8 mouse cellular contexts compared by ENCODE assay signal in genomic region chr4:156185950-156186850, GRCm38 (mm10). TPM values are rescaled to one million over a fixed set of nuclear protein-coding genes. Genes with fewer than 3 reads are reported as not detected.
A peak's percentile ranks its signal among the peaks of the same experiment; 100 is the strongest.
DNase-seq lines count a peak whose midpoint lies in the region; ATAC-seq and TF ChIP-seq lines count a peak whose summit lies in the region.

No protein-coding gene starts in this region.

- peak overlapping the region; percentile 80 for H3K27ac ChIP-seq in heart, embryonic 10.5 days
- H3K27ac ChIP-seq in forebrain, embryonic 14.5 days (ENCODE audit: low read depth, low read length) = peak overlapping the region; percentile 94
- peak overlapping the region; percentile 92 for H3K27ac ChIP-seq in left cerebral cortex, adult 2 months
- H3K27ac ChIP-seq in midbrain, embryonic 12.5 days (replicated peaks) = peak overlapping the region; percentile 94

- ATAC-seq in forebrain, embryonic 14.5 days = peak; percentile 62
- ATAC-seq in midbrain, embryonic 12.5 days (ENCODE audit: low FRiP score, low read depth) = peak; percentile 61

- H3K36me3 ChIP-seq in heart, embryonic 10.5 days = peaks cover 54% of the 10 kb centered on the region
- peaks cover 34% of the 10 kb centered on the region for H3K36me3 ChIP-seq in forebrain, embryonic 14.5 days (ENCODE audit: control insufficient read depth, insufficient read depth, low read length)
- H3K36me3 ChIP-seq in midbrain, embryonic 12.5 days = peaks cover 37% of the 10 kb centered on the region

- peaks cover 67% of the 10 kb centered on the region for H3K4me1 ChIP-seq in heart, embryonic 10.5 days
- peaks cover 59% of the 10 kb centered on the region for H3K4me1 ChIP-seq in forebrain, embryonic 14.5 days (ENCODE audit: control insufficient read depth, insufficient read depth, low read length)
- H3K4me1 ChIP-seq in midbrain, embryonic 12.5 days = peaks cover 95% of the 10 kb centered on the region

- peak overlapping the region; percentile 57 for H3K4me3 ChIP-seq in heart, embryonic 10.5 days
- H3K4me3 ChIP-seq in forebrain, embryonic 14.5 days (ENCODE audit: low read depth, low read length) = peak overlapping the region; percentile 51
- H3K4me3 ChIP-seq in left cerebral cortex, adult 2 months = peak overlapping the region; percentile 66
- H3K4me3 ChIP-seq in midbrain, embryonic 12.5 days = peak overlapping the region; percentile 57

- H3K27me3 ChIP-seq in heart, embryonic 10.5 days (ENCODE audit: insufficient read depth, poor library complexity, severe bottlenecking) = no peaks in the 10 kb centered on the region
- H3K27me3 ChIP-seq in forebrain, embryonic 14.5 days (replicated peaks; ENCODE audit: control insufficient read depth, insufficient read depth, low read length) = no peaks in the 10 kb centered on the region
- no peaks in the 10 kb centered on the region for H3K27me3 ChIP-seq in midbrain, embryonic 12.5 days

- WGBS in heart, embryonic 10.5 days = 10% methylated on average over 31 of the region's 31 CpGs
- 2% methylated on average over 30 of the region's 31 CpGs for WGBS in forebrain, embryonic 14.5 days
- 5% methylated on average over 31 of the region's 31 CpGs for WGBS in midbrain, embryonic 12.5 days

- H3K4me2 ChIP-seq in forebrain, embryonic 14.5 days (ENCODE audit: low read length) = peak overlapping the region; percentile 81
- H3K4me2 ChIP-seq in midbrain, embryonic 12.5 days (replicated peaks) = peak overlapping the region; percentile 77

- TF ChIP-seq CTCF in left cerebral cortex, adult 2 months (IDR thresholded peaks at IDR 0.05) = no peak; the same call in 1 of the 2 replicates

- intact Hi-C loops in left cerebral cortex, adult 2 months (cut with DNase I) = loop anchor here (5.0 kb wide), 1 partner anchor 46 kb away; the partner anchor contains the start of gene Plekhn1

- no peak for DNase-seq in heart, embryonic 10.5 days (ENCODE audit: low spot score)
- no peak for DNase-seq in heart, adult 9 months (ENCODE audit: low spot score in 2 of 2)
- DNase-seq in brain, adult 2 months (ENCODE audit: low read depth, low spot score) = peak; percentile 69
- peak; percentile 73 for DNase-seq in forebrain, embryonic 14.5 days (ENCODE audit: low spot score)
- peak; percentile 66 to 76 for DNase-seq in left cerebral cortex, adult 2 months (ENCODE audit: extremely low spot score in 1 of 2, low spot score in 2 of 2)
- no peak for DNase-seq in urinary bladder, adult 2 months (ENCODE audit: low spot score)
- no peak for DNase-seq in T-cell, adult 2 months (ENCODE audit: low spot score)

- peak overlapping the region; percentile 80 for H3K9ac ChIP-seq in forebrain, embryonic 14.5 days (ENCODE audit: low read length)
- peak overlapping the region; percentile 90 for H3K9ac ChIP-seq in midbrain, embryonic 12.5 days (replicated peaks)

- no peaks in the 10 kb centered on the region for H3K9me3 ChIP-seq in heart, embryonic 10.5 days
- no peaks in the 10 kb centered on the region for H3K9me3 ChIP-seq in forebrain, embryonic 14.5 days (replicated peaks; ENCODE audit: control insufficient read depth, low read length)
- H3K9me3 ChIP-seq in midbrain, embryonic 12.5 days = no peaks in the 10 kb centered on the region

RNA-seq across cellular contexts. Expression of gene Agrn, which starts 11.1 kb away (rescaled TPM):
- polyA plus RNA-seq in heart, embryonic 10.5 days (2016; fragmentation: Nextera tagmentation; extraction: Ambion mirVana) = 46.3 and 51.3 TPM in 2 replicates
- 72.2 and 88.4 TPM in 2 replicates for polyA plus RNA-seq in forebrain, embryonic 14.5 days (2014; fragmentation: Nextera tagmentation; extraction: Ambion mirVana)
- 100 to 1,000 TPM; 142 to 147 TPM for total RNA-seq in left cerebral cortex, adult 2 months (2021)
- 155 and 160 TPM in 2 replicates for polyA plus RNA-seq in midbrain, embryonic 12.5 days (2016; fragmentation: Nextera tagmentation; extraction: Ambion mirVana)
- polyA plus RNA-seq in urinary bladder, adult 2 months (2012; rRNA removed) = 124 and 139 TPM in 2 replicates

RNA-seq across cellular contexts. Expression of gene Isg15, which starts 14.4 kb away (rescaled TPM):
- polyA plus RNA-seq in heart, embryonic 10.5 days (2016; fragmentation: Nextera tagmentation; extraction: Ambion mirVana) = 0.59 TPM in 1 of 2 replicates, not detected in the other
- 0.61 and 1.1 TPM in 2 replicates for polyA plus RNA-seq in forebrain, embryonic 14.5 days (2014; fragmentation: Nextera tagmentation; extraction: Ambion mirVana)
- total RNA-seq in left cerebral cortex, adult 2 months (2021) = 1 to 10 TPM; 1.1 to 1.5 TPM
- polyA plus RNA-seq in midbrain, embryonic 12.5 days (2016; fragmentation: Nextera tagmentation; extraction: Ambion mirVana) = 1.3 and 2.0 TPM in 2 replicates
- 15.0 and 15.6 TPM in 2 replicates for polyA plus RNA-seq in urinary bladder, adult 2 months (2012; rRNA removed)

RNA-seq across cellular contexts. Expression of gene AW011738, which starts 16.9 kb away (rescaled TPM):
- 1.3 and 2.0 TPM in 2 replicates for polyA plus RNA-seq in heart, embryonic 10.5 days (2016; fragmentation: Nextera tagmentation; extraction: Ambion mirVana)
- 1.2 TPM in 2 replicates for polyA plus RNA-seq in forebrain, embryonic 14.5 days (2014; fragmentation: Nextera tagmentation; extraction: Ambion mirVana)
- 1 to 10 TPM; 6.4 to 6.6 TPM for total RNA-seq in left cerebral cortex, adult 2 months (2021)
- 7.6 and 8.1 TPM in 2 replicates for polyA plus RNA-seq in midbrain, embryonic 12.5 days (2016; fragmentation: Nextera tagmentation; extraction: Ambion mirVana)
- 3.0 and 3.1 TPM in 2 replicates for polyA plus RNA-seq in urinary bladder, adult 2 months (2012; rRNA removed)

RNA-seq across cellular contexts. Expression of gene Perm1, which starts 29.5 kb away (rescaled TPM):
- 0.64 and 1.2 TPM in 2 replicates for polyA plus RNA-seq in heart, embryonic 10.5 days (2016; fragmentation: Nextera tagmentation; extraction: Ambion mirVana)
- polyA plus RNA-seq in forebrain, embryonic 14.5 days (2014; fragmentation: Nextera tagmentation; extraction: Ambion mirVana) = 0.83 and 0.99 TPM in 2 replicates
- under 1 TPM; 0.25 to 0.30 TPM for total RNA-seq in left cerebral cortex, adult 2 months (2021)
- polyA plus RNA-seq in midbrain, embryonic 12.5 days (2016; fragmentation: Nextera tagmentation; extraction: Ambion mirVana) = 2.0 and 2.1 TPM in 2 replicates
- polyA plus RNA-seq in urinary bladder, adult 2 months (2012; rRNA removed) = 0.10 and 0.18 TPM in 2 replicates

RNA-seq across cellular contexts. Expression of gene Plekhn1, which starts 48.5 kb away (rescaled TPM):
- polyA plus RNA-seq in heart, embryonic 10.5 days (2016; fragmentation: Nextera tagmentation; extraction: Ambion mirVana) = 15.2 and 15.9 TPM in 2 replicates
- 19.2 and 21.7 TPM in 2 replicates for polyA plus RNA-seq in forebrain, embryonic 14.5 days (2014; fragmentation: Nextera tagmentation; extraction: Ambion mirVana)
- 10 to 100 TPM; 39.6 to 39.8 TPM for total RNA-seq in left cerebral cortex, adult 2 months (2021)
- polyA plus RNA-seq in midbrain, embryonic 12.5 days (2016; fragmentation: Nextera tagmentation; extraction: Ambion mirVana) = 29.7 and 31.9 TPM in 2 replicates
- polyA plus RNA-seq in urinary bladder, adult 2 months (2012; rRNA removed) = 86.6 and 88.2 TPM in 2 replicates

Comparison
In these comparisons a context has a peak if more than half of its experiments do, and no peak if none do; other contexts are left out.
1. DNase-seq: peak in brain, adult 2 months (single experiment), forebrain, embryonic 14.5 days (single experiment) and left cerebral cortex, adult 2 months (2 of 2); none in heart, embryonic 10.5 days (single experiment), heart, adult 9 months (0 of 2), urinary bladder, adult 2 months (single experiment) and T-cell, adult 2 months (single experiment).
2. Peak in every context shown above with its lines, with median percentiles within 50 percentile points of each other: H3K27ac ChIP-seq and H3K4me3 ChIP-seq.